Mouse (Mus musculus) bone marrow, adult 2 months (tissue): ENCODE measurements at regions not wholly inside any gene's neighbourhood (a gene's known extent, or its start where the extent isn't known, plus 50 kb on each side); places are given as distances from the start of the nearest gene placed in this dataset.

Experiments used
- H3K27ac ChIP-seq: fragments of 200-500 bp; 2 replicates; pipeline ENCODE4 v1.5.1; 2012; ENCODE audit warnings: low read depth, mild to moderate bottlenecking, control low read depth, inconsistent platforms, low read length; ENCODE audit not compliant: control insufficient read depth, poor library complexity, insufficient read depth
- H3K4me1 ChIP-seq: fragments of 200-500 bp; 2 replicates; pipeline ENCODE4 v1.6.1; 2011; ENCODE audit warnings: low read length; ENCODE audit not compliant: control insufficient read depth, insufficient read depth
- H3K4me3 ChIP-seq: fragments of 200-500 bp; replicated peaks from 2 replicates; pipeline ENCODE3; 2011; ENCODE audit warnings: mild to moderate bottlenecking, low read depth, low read length, control low read depth; ENCODE audit not compliant: control insufficient read depth
- CTCF ChIP-seq: fragments of 200-500 bp; IDR thresholded peaks from 2 replicates; pipeline ENCODE4 v1.5.1; 2011; ENCODE audit warnings: low read length, control low read depth; ENCODE audit not compliant: control insufficient read depth, insufficient read depth
- POLR2A ChIP-seq: fragments of 200-500 bp; IDR thresholded peaks from 2 replicates; pipeline ENCODE4 v1.6.1; 2011; ENCODE audit warnings: low read depth, mild to moderate bottlenecking, control low read depth, low read length, borderline replicate concordance; ENCODE audit not compliant: control insufficient read depth
- WGBS: fragments of 180-500 bp; shearing (Covaris S2); methylation state at CpG from one replicate; pipeline ENCODE4 v1.1.7; 2018; 5-methylcytosine and 5-hydroxymethylcytosine counted together

DNA sequence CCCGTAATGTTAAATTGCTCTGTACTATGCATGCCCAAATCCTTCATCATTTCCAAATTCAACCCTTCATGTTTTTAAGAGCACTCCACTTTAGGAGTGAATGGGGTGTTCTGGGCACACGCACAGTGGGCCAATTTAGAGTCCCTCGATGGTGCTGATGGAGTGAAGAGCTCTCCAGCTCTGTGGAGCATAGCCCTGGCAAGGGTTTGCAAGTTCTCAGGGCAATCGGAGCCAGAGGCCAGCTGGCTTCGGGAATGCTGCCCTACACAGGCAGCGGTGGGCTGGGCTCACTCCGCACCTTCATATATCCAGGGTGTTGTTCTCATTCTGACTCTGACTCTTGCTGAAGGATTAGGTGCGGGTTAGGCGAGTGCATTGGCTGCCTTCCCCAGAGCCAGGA lies 549.5 kb downstream of the Vrk1 start:
- WGBS = 79% methylated on average over 9 of the region's 9 CpGs
- TF ChIP-seq POLR2A (no peak), CTCF (no peak)
- H3K27ac ChIP-seq = no peak overlapping the region

GRCm38 (mm10) chr12:106565263-106565681 lies 555.2 kb downstream of the Vrk1 start:
- 22% methylated on average over 6 of the region's 6 CpGs for WGBS
- Histone ChIP-seq H3K4me3 (no peak overlapping the region), H3K27ac (no peak overlapping the region), H3K4me1 (no peaks in the 10 kb centered on the region)
- TF ChIP-seq CTCF = no peak
- TF ChIP-seq POLR2A = no peak

More for the DNA sequence above, 549.5 kb downstream of the Vrk1 start:
- Histone ChIP-seq H3K4me1 (no peaks in the 10 kb centered on the region), H3K4me3 (no peak overlapping the region)

DNA sequence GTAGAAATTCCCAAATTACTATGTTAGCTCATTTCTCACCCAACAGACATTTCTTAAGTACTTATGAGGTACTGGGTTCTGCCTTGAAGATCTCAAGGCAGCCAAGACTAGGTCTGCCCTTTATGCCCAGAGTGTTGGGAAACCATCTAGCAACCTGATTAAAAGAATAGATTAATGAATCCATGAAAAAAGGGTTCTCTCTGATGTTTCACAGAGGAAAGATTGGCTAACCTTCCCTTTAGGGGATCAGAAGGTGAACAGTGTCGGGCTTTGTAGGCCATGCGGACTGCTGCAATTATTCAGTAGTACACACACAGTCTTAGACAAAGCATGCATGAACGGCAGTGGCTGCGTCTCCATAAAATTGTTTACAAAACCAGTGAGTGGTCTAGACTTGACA lies 556.3 kb downstream of the Vrk1 start:
- H3K4me1 ChIP-seq = no peaks in the 10 kb centered on the region
- 90% methylated on average over 4 of the region's 4 CpGs for WGBS

GRCm38 (mm10) chr12:106567116-106567515 lies 557.1 kb downstream of the Vrk1 start:
- WGBS = 64% methylated on average over 5 of the region's 5 CpGs
- Histone ChIP-seq H3K4me1 (no peaks in the 10 kb centered on the region), H3K4me3 (no peak overlapping the region), H3K27ac (no peak overlapping the region)
- no peak for TF ChIP-seq POLR2A
- TF ChIP-seq CTCF = no peak

More for the DNA sequence above, 556.3 kb downstream of the Vrk1 start:
- no peak for TF ChIP-seq CTCF
- no peak for TF ChIP-seq POLR2A
- Histone ChIP-seq H3K27ac (no peak overlapping the region), H3K4me3 (no peak overlapping the region)

GRCm38 (mm10) chr12:106568541-106569085 lies 558.6 kb downstream of the Vrk1 start:
- Histone ChIP-seq H3K4me1 (no peaks in the 10 kb centered on the region), H3K4me3 (no peak overlapping the region), H3K27ac (no peak overlapping the region)
- TF ChIP-seq CTCF (no peak), POLR2A (no peak)
- WGBS = 82% methylated on average over 10 of the region's 10 CpGs

DNA sequence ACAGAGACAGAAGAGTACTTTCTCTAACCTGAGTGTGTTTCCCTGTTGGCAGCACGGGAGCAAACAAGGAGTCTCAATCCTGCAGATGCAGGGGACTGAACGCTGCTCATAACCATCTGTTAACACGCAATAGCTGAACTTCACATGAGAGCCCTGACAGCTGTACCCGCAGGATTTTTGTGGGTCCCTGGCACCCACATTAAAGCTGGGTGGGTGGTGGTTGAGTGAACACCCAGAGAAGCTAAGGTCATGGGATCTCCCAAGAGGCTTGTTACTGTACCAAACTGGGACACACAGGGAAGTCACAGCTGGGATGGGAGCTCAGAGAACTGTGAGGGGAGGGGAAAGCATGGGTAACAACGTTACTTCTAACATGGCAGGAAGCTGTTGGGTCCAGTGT lies 562.9 kb downstream of the Vrk1 start:
- 71% methylated on average over 5 of the region's 5 CpGs for WGBS
- Histone ChIP-seq H3K4me1 (no peaks in the 10 kb centered on the region), H3K27ac (no peak overlapping the region), H3K4me3 (no peak overlapping the region)
- TF ChIP-seq POLR2A (no peak), CTCF (no peak)

DNA sequence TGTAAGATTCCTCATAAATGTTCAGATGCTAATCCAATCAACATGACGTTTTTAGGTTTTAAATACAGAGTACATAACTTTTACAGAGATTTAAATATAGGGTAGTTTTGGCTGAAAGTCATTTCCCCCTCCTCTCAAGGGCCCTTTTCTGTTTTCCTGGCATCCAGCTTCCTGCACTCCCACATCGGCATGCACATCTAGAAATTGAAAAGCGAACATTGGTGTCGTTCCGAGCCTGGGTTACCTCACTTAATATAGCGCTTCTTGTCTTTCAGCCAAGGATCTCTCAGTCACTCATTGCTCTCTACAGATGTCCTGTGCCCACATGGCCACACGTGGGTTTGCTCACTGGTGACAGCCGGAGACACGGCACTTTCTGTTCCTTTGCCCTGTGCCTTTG lies 572.7 kb downstream of the Vrk1 start:
- TF ChIP-seq CTCF = no peak
- TF ChIP-seq POLR2A = no peak
- no peaks in the 10 kb centered on the region; the same call in 1 of the 2 replicates for H3K4me1 ChIP-seq
- no peak overlapping the region for H3K4me3 ChIP-seq
- no peak overlapping the region for H3K27ac ChIP-seq
- WGBS = 56% methylated on average over 9 of the region's 9 CpGs

DNA sequence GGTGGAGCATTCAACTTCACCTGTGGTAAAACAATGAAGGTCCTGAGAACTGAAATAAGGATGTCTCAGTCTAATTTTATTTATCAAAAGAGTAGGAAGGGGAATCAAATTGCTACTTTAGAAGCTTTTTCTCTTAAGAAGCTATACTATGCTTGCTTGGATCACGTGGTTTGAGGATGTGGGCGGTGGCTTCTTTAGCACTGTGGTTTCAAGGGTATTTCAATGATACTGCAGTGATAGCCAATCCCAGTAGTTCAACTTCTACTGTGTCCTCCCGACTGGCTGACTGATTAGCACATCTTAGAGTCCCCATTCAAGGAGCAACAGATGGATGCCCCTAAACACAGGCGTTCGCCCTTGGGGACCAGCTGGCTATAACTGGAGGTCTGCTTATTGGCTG lies 575.6 kb downstream of the Vrk1 start:
- TF ChIP-seq POLR2A (no peak), CTCF (no peak)
- 74% methylated on average over 5 of the region's 5 CpGs for WGBS

DNA sequence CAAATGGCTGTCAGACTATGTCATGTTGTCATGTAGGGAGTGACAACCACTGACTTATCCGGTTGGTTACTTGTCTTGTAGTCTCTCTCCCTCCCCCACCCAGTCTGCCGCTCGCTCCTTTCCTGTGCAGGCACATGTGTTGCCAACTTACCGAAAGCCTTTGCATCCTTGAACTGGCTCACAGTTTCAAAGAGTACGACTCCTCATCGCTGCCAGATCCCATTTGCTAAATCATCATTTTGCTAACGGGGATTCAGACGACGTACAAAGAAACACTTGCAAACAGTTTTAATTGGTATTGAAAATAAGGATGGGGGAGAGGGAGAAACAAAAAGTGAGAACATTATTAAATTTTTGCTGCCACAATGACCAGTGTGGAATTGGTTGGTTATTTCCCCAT lies 582.7 kb downstream of the Vrk1 start:
- H3K4me3 ChIP-seq = no peak overlapping the region
- H3K4me1 ChIP-seq = no peaks in the 10 kb centered on the region
- 88% methylated on average over 9 of the region's 9 CpGs for WGBS
- no peak overlapping the region for H3K27ac ChIP-seq
- TF ChIP-seq POLR2A (no peak), CTCF (no peak)

More for the DNA sequence above, 575.6 kb downstream of the Vrk1 start:
- no peak overlapping the region for H3K27ac ChIP-seq
- H3K4me1 ChIP-seq = no peaks in the 10 kb centered on the region; the same call in 1 of the 2 replicates
- H3K4me3 ChIP-seq = no peak overlapping the region
